Mouse (Mus musculus): ENCODE results near the gene Gas2. TPM values are rescaled to one million over a fixed set of nuclear protein-coding genes. Genes with fewer than 3 reads are reported as not detected.

Gene Gas2
- polyA plus RNA-seq, 1 experiment from 2014 or later, result 12.3 TPM

Other genes with a start within 250 kb of the Gas2 start
- gene Slc17a6, start 240.0 kb upstream of the Gas2 start, polyA plus RNA-seq (2015; fragmentation: Nextera tagmentation; extraction: Ambion mirVana), result 112 and 126 TPM in 2 replicates
- gene Fancf, start 252 bp downstream of the Gas2 start, polyA plus RNA-seq (2015; fragmentation: Nextera tagmentation; extraction: Ambion mirVana), result 2.5 and 5.6 TPM in 2 replicates
- gene Svip, start 144.0 kb downstream of the Gas2 start, polyA plus RNA-seq (2015; fragmentation: Nextera tagmentation; extraction: Ambion mirVana), result 19.8 and 22.7 TPM in 2 replicates
- not detected in 2 replicates for gene 1700015G11Rik, start 153.7 kb downstream of the Gas2 start, polyA plus RNA-seq (2015; fragmentation: Nextera tagmentation; extraction: Ambion mirVana)

Measured in hindbrain, embryonic 16.5 days (tissue).